Mouse (Mus musculus): Measurements from ENCODE around the gene Supt4a. TPM values are rescaled to one million over a fixed set of nuclear protein-coding genes. Genes with fewer than 3 reads are reported as not detected.

Supt4a gene
- polyA plus RNA-seq, 1 experiment = 214 TPM

DNA sequence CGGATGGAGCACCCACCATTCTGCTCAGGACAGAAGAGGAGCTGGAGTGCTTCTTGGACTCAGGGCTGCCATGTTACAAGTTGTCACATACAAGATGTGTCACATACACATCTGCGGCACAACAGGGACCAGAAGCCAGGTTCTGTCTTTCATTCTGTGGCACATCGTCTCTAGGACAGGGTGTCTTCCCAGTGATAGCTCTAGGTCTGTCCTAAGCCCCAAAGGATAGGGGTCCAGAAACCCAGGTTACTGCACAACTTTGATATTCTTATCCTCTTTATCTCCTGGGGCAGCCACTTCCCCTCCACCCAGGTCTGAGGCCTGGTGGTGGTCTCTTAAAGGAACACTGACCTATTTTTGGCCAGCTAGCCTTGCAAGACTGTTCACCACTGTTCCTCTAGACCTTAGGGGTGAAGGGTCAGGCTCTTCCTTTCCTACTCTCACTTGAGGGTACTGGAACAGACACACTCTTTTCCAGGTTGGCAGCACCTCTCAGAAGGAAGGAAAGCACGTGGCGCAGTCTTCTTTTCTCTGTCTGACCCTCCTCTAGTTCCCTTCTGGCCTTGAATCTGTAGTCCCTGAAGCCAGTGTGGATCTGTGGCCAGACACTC, 16.6 kb downstream of the Supt4a start:
- no peaks in the 10 kb centered on the region for H3K27me3 ChIP-seq (ENCODE audit: control insufficient read depth, insufficient read depth, insufficient read length)
- peaks cover 15% of the 10 kb centered on the region for H3K79me3 ChIP-seq (ENCODE audit: low read depth)
- no peak overlapping the region for H3K4me3 ChIP-seq (ENCODE audit: insufficient read depth, poor library complexity, severe bottlenecking)
- H3ac ChIP-seq (ENCODE audit: control insufficient read depth, insufficient read length, low read depth) = no peak overlapping the region
- H3K79me2 ChIP-seq (ENCODE audit: control insufficient read depth, insufficient read depth) = peaks cover 21% of the 10 kb centered on the region
- H3K36me3 ChIP-seq (ENCODE audit: control insufficient read depth, insufficient read depth) = peaks cover 9% of the 10 kb centered on the region
- no peak for TF ChIP-seq CEBPB (IDR thresholded peaks at IDR 0.05; ENCODE audit: low read depth)
- no peak for TF ChIP-seq MAX (IDR thresholded peaks at IDR 0.05)
- TF ChIP-seq USF1 (IDR thresholded peaks at IDR 0.05; ENCODE audit: low read depth) = no peak
- TF ChIP-seq CTCF (IDR thresholded peaks at IDR 0.05; ENCODE audit: control insufficient read depth, insufficient read depth, insufficient read length) = no peak
- TF ChIP-seq FOSL1 (IDR thresholded peaks at IDR 0.05; ENCODE audit: insufficient read depth, low read length, poor library complexity, severe bottlenecking) = no peak
- no peak for TF ChIP-seq MYOD1 (IDR thresholded peaks at IDR 0.05; ENCODE audit: control insufficient read depth, insufficient read length, low read depth)
- TF ChIP-seq MYOG (IDR thresholded peaks at IDR 0.05; ENCODE audit: control insufficient read depth, extremely low read depth, insufficient read length) = no peak

DNA sequence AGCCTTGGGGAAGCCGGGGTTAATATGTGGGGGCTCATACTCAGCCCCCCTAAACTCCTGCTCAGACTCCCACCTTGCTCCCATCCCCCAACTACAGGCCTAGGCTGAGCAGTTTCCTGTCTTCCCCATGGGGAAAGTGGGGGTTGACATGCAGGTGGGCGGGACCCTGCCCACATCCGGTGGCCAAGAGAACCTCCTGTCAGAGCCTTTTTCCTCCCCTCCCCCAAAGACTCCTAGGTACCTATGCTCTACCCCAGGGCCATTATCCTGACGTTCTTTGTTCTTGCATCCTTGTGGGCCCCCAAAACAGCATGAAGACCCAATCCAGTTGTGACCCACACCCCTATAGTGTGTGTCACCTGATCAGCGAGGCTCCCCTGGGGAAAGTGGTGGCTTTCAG, 17.3 kb downstream of the Supt4a start:
- H3K27me3 ChIP-seq (ENCODE audit: control insufficient read depth, insufficient read depth, insufficient read length) = no peaks in the 10 kb centered on the region
- peaks cover 21% of the 10 kb centered on the region for H3K79me2 ChIP-seq (ENCODE audit: control insufficient read depth, insufficient read depth)
- H3K4me3 ChIP-seq (ENCODE audit: insufficient read depth, poor library complexity, severe bottlenecking) = no peak overlapping the region
- no peak for TF ChIP-seq MAX (IDR thresholded peaks at IDR 0.05)
- TF ChIP-seq MYOG (IDR thresholded peaks at IDR 0.05; ENCODE audit: control insufficient read depth, extremely low read depth, insufficient read length) = no peak
- TF ChIP-seq MYOD1 (IDR thresholded peaks at IDR 0.05; ENCODE audit: control insufficient read depth, insufficient read length, low read depth) = no peak
- TF ChIP-seq CEBPB (IDR thresholded peaks at IDR 0.05; ENCODE audit: low read depth) = no peak
- TF ChIP-seq FOSL1 (IDR thresholded peaks at IDR 0.05; ENCODE audit: insufficient read depth, low read length, poor library complexity, severe bottlenecking) = no peak
- TF ChIP-seq CTCF (IDR thresholded peaks at IDR 0.05; ENCODE audit: control insufficient read depth, insufficient read depth, insufficient read length) = no peak
- TF ChIP-seq USF1 (IDR thresholded peaks at IDR 0.05; ENCODE audit: low read depth) = no peak
- peaks cover 15% of the 10 kb centered on the region for H3K79me3 ChIP-seq (ENCODE audit: low read depth)
- H3K36me3 ChIP-seq (ENCODE audit: control insufficient read depth, insufficient read depth) = peaks cover 9% of the 10 kb centered on the region
- H3ac ChIP-seq (ENCODE audit: control insufficient read depth, insufficient read length, low read depth) = no peak overlapping the region

DNA sequence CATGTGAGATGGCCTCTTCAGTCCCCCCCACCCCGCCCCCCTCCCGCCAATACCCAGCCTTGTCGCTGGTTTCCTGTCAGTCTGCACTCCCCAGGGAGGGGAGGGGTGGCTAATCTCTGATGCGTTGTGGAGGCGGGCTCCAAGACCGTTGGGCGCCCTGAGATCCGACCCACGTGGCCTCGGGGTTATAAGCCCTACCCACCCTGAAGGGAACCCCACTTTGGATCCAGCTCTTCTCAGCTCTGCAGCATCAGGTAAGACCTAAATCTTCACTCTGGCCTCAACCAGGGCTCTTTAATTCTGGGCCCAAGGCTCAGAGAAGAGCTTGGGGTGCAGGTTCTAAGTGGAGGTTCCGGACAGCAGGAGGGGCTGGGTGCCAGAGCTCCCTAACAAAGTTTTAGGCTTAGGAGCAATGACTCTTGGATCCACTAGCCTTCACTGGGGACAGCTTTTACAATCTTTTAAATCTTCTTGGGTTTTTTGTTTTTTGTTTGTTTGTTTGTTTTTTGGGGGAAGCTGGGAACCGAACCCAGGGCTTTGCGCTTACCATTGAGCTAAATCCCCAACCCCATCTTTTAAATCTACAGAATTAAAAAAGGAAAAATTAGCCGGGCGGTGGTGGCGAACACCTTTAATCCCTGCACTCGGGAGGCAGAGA, 18.1 kb downstream of the Supt4a start:
- Histone ChIP-seq H3K36me3 (ENCODE audit: control insufficient read depth, insufficient read depth) (peaks cover 9% of the 10 kb centered on the region), H3K4me3 (ENCODE audit: insufficient read depth, poor library complexity, severe bottlenecking) (peak overlapping the region; percentile 41), H3ac (ENCODE audit: control insufficient read depth, insufficient read length, low read depth) (no peak overlapping the region), H3K79me3 (ENCODE audit: low read depth) (peaks cover 15% of the 10 kb centered on the region), H3K27me3 (ENCODE audit: control insufficient read depth, insufficient read depth, insufficient read length) (peaks cover 4% of the 10 kb centered on the region), H3K79me2 (ENCODE audit: control insufficient read depth, insufficient read depth) (peaks cover 21% of the 10 kb centered on the region)
- peak; percentile 70 for TF ChIP-seq USF1 (IDR thresholded peaks at IDR 0.05; ENCODE audit: low read depth)
- TF ChIP-seq MAX (IDR thresholded peaks at IDR 0.05) = no peak
- TF ChIP-seq MYOD1 (IDR thresholded peaks at IDR 0.05; ENCODE audit: control insufficient read depth, insufficient read length, low read depth) = no peak
- TF ChIP-seq CTCF (IDR thresholded peaks at IDR 0.05; ENCODE audit: control insufficient read depth, insufficient read depth, insufficient read length) = no peak

DNA sequence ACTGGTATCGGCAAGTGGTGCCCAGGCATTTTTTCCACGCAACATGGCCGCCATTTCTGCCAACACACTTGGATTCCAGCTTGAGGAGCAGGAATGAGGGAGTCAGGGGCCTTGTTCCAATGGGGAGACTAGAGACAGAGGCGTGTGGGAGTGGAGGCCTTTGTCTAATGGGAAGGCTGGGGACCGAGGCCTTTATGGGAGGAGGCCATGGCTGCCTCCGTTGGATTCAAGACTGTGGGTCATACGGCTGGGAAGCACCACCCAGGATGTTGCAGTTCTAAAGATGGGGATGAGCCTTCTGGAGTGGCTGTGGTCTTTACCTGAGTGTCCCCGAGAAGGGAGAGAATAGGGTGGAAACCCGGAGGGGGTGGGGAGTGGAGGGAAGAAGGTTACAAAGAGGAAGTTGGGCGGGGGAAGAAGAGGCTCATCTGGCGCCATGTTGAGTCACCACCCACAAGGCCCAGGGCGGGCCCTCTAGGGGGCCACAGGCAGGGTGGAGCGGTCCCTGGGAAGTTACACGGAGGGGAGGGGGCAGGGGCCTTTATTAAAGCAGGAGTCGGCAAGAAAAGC, 19.0 kb downstream of the Supt4a start:
- H3K36me3 ChIP-seq (ENCODE audit: control insufficient read depth, insufficient read depth) = peaks cover 9% of the 10 kb centered on the region
- no peak overlapping the region for H3ac ChIP-seq (ENCODE audit: control insufficient read depth, insufficient read length, low read depth)
- H3K4me3 ChIP-seq (ENCODE audit: insufficient read depth, poor library complexity, severe bottlenecking) = peak overlapping the region; percentile 41
- H3K27me3 ChIP-seq (ENCODE audit: control insufficient read depth, insufficient read depth, insufficient read length) = peaks cover 13% of the 10 kb centered on the region
- H3K79me3 ChIP-seq (ENCODE audit: low read depth) = peaks cover 15% of the 10 kb centered on the region
- peaks cover 21% of the 10 kb centered on the region for H3K79me2 ChIP-seq (ENCODE audit: control insufficient read depth, insufficient read depth)
- no peak for TF ChIP-seq USF1 (IDR thresholded peaks at IDR 0.05; ENCODE audit: low read depth)
- TF ChIP-seq CTCF (IDR thresholded peaks at IDR 0.05; ENCODE audit: control insufficient read depth, insufficient read depth, insufficient read length) = no peak
- TF ChIP-seq FOSL1 (IDR thresholded peaks at IDR 0.05; ENCODE audit: insufficient read depth, low read length, poor library complexity, severe bottlenecking) = no peak
- TF ChIP-seq CEBPB (IDR thresholded peaks at IDR 0.05; ENCODE audit: low read depth) = no peak
- no peak for TF ChIP-seq MYOD1 (IDR thresholded peaks at IDR 0.05; ENCODE audit: control insufficient read depth, insufficient read length, low read depth)
- TF ChIP-seq MYOG (IDR thresholded peaks at IDR 0.05; ENCODE audit: control insufficient read depth, extremely low read depth, insufficient read length) = no peak
- TF ChIP-seq MAX (IDR thresholded peaks at IDR 0.05) = no peak

DNA sequence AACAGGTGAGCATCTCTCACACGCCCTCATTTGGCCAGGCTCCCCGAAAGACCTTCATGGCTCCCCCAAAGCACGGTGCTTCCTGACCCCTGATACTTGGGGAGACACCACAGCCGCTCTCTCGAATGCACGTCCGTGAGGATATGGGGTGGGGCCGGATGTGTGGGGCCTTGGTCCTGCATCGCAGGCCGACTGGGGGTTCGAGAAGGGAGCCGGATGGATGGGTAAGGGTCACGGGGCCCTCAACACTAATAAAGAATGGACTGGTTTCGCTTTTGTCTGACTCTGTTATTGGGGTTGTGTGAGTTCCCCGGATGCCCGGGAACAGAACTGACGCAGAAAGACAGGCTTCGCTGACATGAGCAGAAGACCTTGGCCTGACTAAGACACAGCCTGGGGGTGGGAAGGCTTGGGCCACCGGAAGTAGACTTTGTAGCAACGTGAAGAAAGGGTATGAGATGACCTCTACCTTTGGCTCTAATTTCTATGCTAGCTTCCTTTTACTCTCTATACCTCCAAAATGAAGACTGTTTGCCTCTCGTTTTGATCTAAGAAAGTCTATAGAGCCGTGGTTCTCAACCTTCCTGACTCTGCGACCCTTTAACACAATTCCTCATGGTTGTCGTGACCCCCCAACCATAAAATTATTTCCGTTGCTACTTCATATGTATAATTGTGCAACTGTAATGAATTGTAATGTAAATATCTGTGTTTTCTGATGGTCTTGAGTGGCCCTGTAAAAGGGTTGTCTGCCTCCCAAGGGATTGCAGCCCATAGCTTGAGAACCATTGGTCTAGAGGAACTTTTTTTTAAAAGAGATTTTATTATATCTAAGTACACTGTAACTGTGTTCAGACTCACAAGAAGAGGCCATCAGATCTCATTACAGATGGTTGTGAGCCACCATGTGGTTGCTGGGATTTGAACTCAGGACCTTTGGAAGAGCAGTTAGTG, 19.9 kb downstream of the Supt4a start:
- peaks cover 9% of the 10 kb centered on the region for H3K36me3 ChIP-seq (ENCODE audit: control insufficient read depth, insufficient read depth)
- peaks cover 22% of the 10 kb centered on the region for H3K27me3 ChIP-seq (ENCODE audit: control insufficient read depth, insufficient read depth, insufficient read length)
- TF ChIP-seq MAX (IDR thresholded peaks at IDR 0.05) (no peak), USF1 (IDR thresholded peaks at IDR 0.05; ENCODE audit: low read depth) (no peak), FOSL1 (IDR thresholded peaks at IDR 0.05; ENCODE audit: insufficient read depth, low read length, poor library complexity, severe bottlenecking) (no peak), CTCF (IDR thresholded peaks at IDR 0.05; ENCODE audit: control insufficient read depth, insufficient read depth, insufficient read length) (no peak), MYOG (IDR thresholded peaks at IDR 0.05; ENCODE audit: control insufficient read depth, extremely low read depth, insufficient read length) (no peak)
- H3K79me2 ChIP-seq (ENCODE audit: control insufficient read depth, insufficient read depth) = peaks cover 21% of the 10 kb centered on the region
- peaks cover 15% of the 10 kb centered on the region for H3K79me3 ChIP-seq (ENCODE audit: low read depth)
- no peak overlapping the region for H3ac ChIP-seq (ENCODE audit: control insufficient read depth, insufficient read length, low read depth)
- H3K4me3 ChIP-seq (ENCODE audit: insufficient read depth, poor library complexity, severe bottlenecking) = peak overlapping the region; percentile 41
